Mouse (Mus musculus): ENCODE data around the gene Zcchc7. TPM values are rescaled to one million over a fixed set of nuclear protein-coding genes. Genes with fewer than 3 reads are reported as not detected.

Gene Zcchc7
- polyA plus RNA-seq, 1 experiment from 2014 or later, result 19.5 TPM

Small RNA genes lying within 50 kb of the gene (microRNA-seq; reads per million reads assigned to microRNA genes)
- gene Gm22639, result not detected

Other genes with a start within 250 kb of the Zcchc7 start
- 4.1 and 4.8 TPM in 2 replicates for gene Pax5, start 45.4 kb upstream of the Zcchc7 start, polyA plus RNA-seq (2014; fragmentation: Nextera tagmentation; extraction: Ambion mirVana)
- 37.4 and 38.2 TPM in 2 replicates for gene Grhpr, start 225.5 kb downstream of the Zcchc7 start, polyA plus RNA-seq (2014; fragmentation: Nextera tagmentation; extraction: Ambion mirVana)